Mouse (Mus musculus) bone marrow macrophage, adult 2 months (primary cell): ENCODE measurements at regions not wholly inside any gene's neighbourhood (a gene's known extent, or its start where the extent isn't known, plus 50 kb on each side); places are given as distances from the start of the nearest gene placed in this dataset.

Source experiments
- CTCF ChIP-seq: IDR thresholded peaks from 2 replicates; pipeline ENCODE4 v1.5.1; 2012; ENCODE audit warnings: low read depth, mild to moderate bottlenecking, low read length, moderate library complexity
- POLR2A ChIP-seq: IDR thresholded peaks from 2 replicates; pipeline ENCODE4 v1.6.1; 2012; ENCODE audit warnings: mild to moderate bottlenecking, low read depth, low read length, borderline replicate concordance

- TF ChIP-seq CTCF (no peak), POLR2A (no peak)
These were observed 241.1 kb upstream of the Slc24a2 start for GRCm38 (mm10) chr4:87471385-87471784.
